Mouse (Mus musculus) embryonic facial prominence, embryonic 15.5 days (tissue): ENCODE results near the gene Ccndbp1. TPM values are rescaled to one million over a fixed set of nuclear protein-coding genes. Genes with fewer than 3 reads are reported as not detected.
A peak's percentile ranks its signal among the peaks of the same experiment; 100 is the strongest.

Experiments
- ATAC-seq: fragments of 200-750 bp; cut with Nextera tagmentation; 2 replicates; pipeline ENCODE4 v1.8.0; 2017; ENCODE audit warnings: low read depth, moderate TSS enrichment; ENCODE audit not compliant: insufficient number of reproducible peaks, low FRiP score, low TSS enrichment
- H3K27ac ChIP-seq: fragments of 300-500 bp; sonication (generic); replicated peaks from 2 replicates; pipeline ENCODE4 v1.5.1; 2015; ENCODE audit warnings: mild to moderate bottlenecking, inconsistent platforms
- H3K27me3 ChIP-seq: fragments of 300-500 bp; sonication (generic); 2 replicates; pipeline ENCODE4 v1.6.1; 2015; ENCODE audit warnings: inconsistent platforms
- H3K36me3 ChIP-seq: fragments of 300-500 bp; sonication (generic); 2 replicates; pipeline ENCODE4 v1.6.1; 2015; ENCODE audit warnings: mild to moderate bottlenecking, inconsistent platforms
- H3K4me1 ChIP-seq: fragments of 300-500 bp; sonication (generic); 2 replicates; pipeline ENCODE4 v1.6.1; 2015; ENCODE audit warnings: inconsistent platforms
- H3K4me2 ChIP-seq: fragments of 300-500 bp; sonication (generic); replicated peaks from 2 replicates; pipeline ENCODE4 v1.6.1; 2015; ENCODE audit warnings: mild to moderate bottlenecking, inconsistent platforms
- H3K4me3 ChIP-seq: fragments of 300-500 bp; sonication (generic); replicated peaks from 2 replicates; pipeline ENCODE4 v1.5.1; 2015; ENCODE audit warnings: mild to moderate bottlenecking, inconsistent platforms
- H3K9ac ChIP-seq: fragments of 300-500 bp; sonication (generic); 2 replicates; pipeline ENCODE4 v1.6.1; 2015; ENCODE audit warnings: inconsistent platforms
- H3K9me3 ChIP-seq: fragments of 300-500 bp; sonication (generic); replicated peaks from 2 replicates; pipeline ENCODE4 v1.6.1; 2016; ENCODE audit warnings: inconsistent platforms
- whole genome bisulfite sequencing: fragments of 180-500 bp; shearing (Covaris S2); methylation state at CpG from one replicate; pipeline ENCODE4 v1.1.7; 2015; 5-methylcytosine and 5-hydroxymethylcytosine counted together
- polyA plus RNA-seq: library from polyadenylated mRNA; unstranded; fragments of >200 nt; fragmentation: Nextera tagmentation; extraction: Ambion mirVana; gene quantifications from 2 replicates; pipeline ENCODE4 v1.2.1, GENCODE M21; 2015

Gene Ccndbp1
- polyA plus RNA-seq, 1 experiment from 2014 or later, result 43.8 TPM

- H3K27me3 ChIP-seq, result no peaks in the 10 kb centered on the region
- no peak overlapping the region for H3K4me3 ChIP-seq
- WGBS, result 66% methylated on average over 2 of the region's 2 CpGs
- H3K9me3 ChIP-seq, result no peaks in the 10 kb centered on the region
- no peak for ATAC-seq
- H3K4me2 ChIP-seq, result no peak overlapping the region
- H3K4me1 ChIP-seq, result 0 out of 2 replicates have a peak, but pooled peaks cover 4% of the 10 kb centered on the region
- no peaks in the 10 kb centered on the region for H3K36me3 ChIP-seq
- H3K9ac ChIP-seq, result no peak overlapping the region
- H3K27ac ChIP-seq, result no peak overlapping the region
Observed at GRCm38 (mm10) chr2:121003586-121003985, 4.6 kb upstream of the Ccndbp1 start.

- Histone ChIP-seq H3K27me3 (no peaks in the 10 kb centered on the region), H3K4me1 (peaks cover 9% of the 10 kb centered on the region), H3K4me2 (no peak overlapping the region), H3K36me3 (no peaks in the 10 kb centered on the region), H3K4me3 (no peak overlapping the region), H3K9me3 (no peaks in the 10 kb centered on the region), H3K27ac (no peak overlapping the region), H3K9ac (no peak overlapping the region)
- no peak for ATAC-seq
- WGBS, result 78% methylated on average over 7 of the region's 7 CpGs
Observed at GRCm38 (mm10) chr2:121004018-121004811, 4.0 kb upstream of the Ccndbp1 start.

GRCm38 (mm10) chr2:121006986-121007385 lies 1.2 kb upstream of the Ccndbp1 start:
- no peak overlapping the region for H3K9ac ChIP-seq
- no peaks in the 10 kb centered on the region for H3K27me3 ChIP-seq
- peaks cover 5% of the 10 kb centered on the region; the same call in 1 of the 2 replicates for H3K36me3 ChIP-seq
- ATAC-seq, result no peak
- H3K27ac ChIP-seq, result no peak overlapping the region
- no peaks in the 10 kb centered on the region for H3K9me3 ChIP-seq
- 78% methylated on average over 1 of the region's 1 CpGs for WGBS
- no peak overlapping the region for H3K4me2 ChIP-seq
- peaks cover 11% of the 10 kb centered on the region for H3K4me1 ChIP-seq
- H3K4me3 ChIP-seq, result no peak overlapping the region

GRCm38 (mm10) chr2:121008664-121009007 lies 433 bp downstream of the Ccndbp1 start:
- Histone ChIP-seq H3K4me3 (peak overlapping the region; percentile 84), H3K4me1 (peaks cover 11% of the 10 kb centered on the region), H3K9me3 (no peaks in the 10 kb centered on the region), H3K9ac (peak overlapping the region; percentile 63), H3K36me3 (peaks cover 12% of the 10 kb centered on the region), H3K27ac (no peak overlapping the region), H3K27me3 (no peaks in the 10 kb centered on the region), H3K4me2 (peak overlapping the region; percentile 78)
- ATAC-seq, result 0 out of 2 replicates have a peak, but pooled peaks have one; percentile 22
- WGBS, result under 1% methylated on average over 12 of the region's 12 CpGs

DNA sequence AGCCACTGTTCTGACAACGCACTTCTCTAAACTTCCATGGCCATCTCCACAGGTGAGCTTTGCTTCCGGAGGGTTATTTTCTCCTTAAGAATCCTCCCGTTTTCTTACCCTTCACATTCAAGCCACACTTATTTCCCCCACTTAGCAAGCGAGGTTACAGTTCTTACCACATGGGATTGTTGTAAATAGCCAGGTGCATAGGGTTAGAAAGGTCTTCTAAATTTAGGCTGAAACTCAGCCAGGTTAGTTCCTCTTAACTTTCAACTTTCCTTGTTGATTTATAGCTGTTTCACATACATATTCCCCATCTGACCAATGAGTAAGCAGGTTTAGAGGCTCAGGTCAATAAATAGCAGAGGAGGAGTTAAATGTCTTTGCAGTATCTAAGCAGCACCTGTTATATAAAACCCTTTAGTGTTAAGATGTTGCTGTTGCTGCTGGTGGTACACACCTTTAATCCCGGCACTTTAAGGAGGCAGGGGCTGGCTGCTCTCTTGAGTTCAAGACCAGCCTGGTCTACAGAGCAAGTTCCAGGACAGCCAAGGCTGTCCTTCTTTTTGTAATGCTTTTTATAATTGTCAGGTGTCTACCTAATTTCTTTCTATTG lies 971 bp downstream of the Ccndbp1 start:
- H3K4me2 ChIP-seq, result peak overlapping the region; percentile 78
- H3K27ac ChIP-seq, result no peak overlapping the region
- H3K4me3 ChIP-seq, result peak overlapping the region; percentile 84
- no peaks in the 10 kb centered on the region for H3K27me3 ChIP-seq
- WGBS, result 22% methylated on average over 5 of the region's 5 CpGs
- H3K4me1 ChIP-seq, result peaks cover 11% of the 10 kb centered on the region
- no peak for ATAC-seq
- H3K36me3 ChIP-seq, result peaks cover 16% of the 10 kb centered on the region
- peak overlapping the region; percentile 63 for H3K9ac ChIP-seq
- H3K9me3 ChIP-seq, result no peaks in the 10 kb centered on the region

DNA sequence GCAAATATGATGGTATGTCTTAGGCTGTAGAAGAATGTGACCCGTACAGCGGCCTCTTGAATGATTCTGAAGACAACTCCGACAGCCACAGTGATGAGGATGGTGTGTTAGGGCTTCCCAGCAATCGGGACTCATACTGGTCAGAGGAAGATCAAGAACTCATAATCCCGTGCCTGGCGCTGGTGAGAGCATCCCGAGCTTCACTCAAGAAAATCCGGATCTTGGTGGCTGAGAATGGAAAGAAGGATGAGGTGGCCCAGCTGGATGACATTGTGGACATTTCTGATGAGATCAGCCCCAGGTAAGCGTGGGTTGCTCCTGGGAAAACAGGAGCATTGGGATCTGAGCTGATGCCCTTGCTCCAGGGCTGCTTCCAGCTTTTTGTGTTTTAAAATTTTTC lies 4.5 kb downstream of the Ccndbp1 start:
- H3K4me1 ChIP-seq, result peaks cover 11% of the 10 kb centered on the region
- H3K27me3 ChIP-seq, result no peaks in the 10 kb centered on the region
- H3K9ac ChIP-seq, result no peak overlapping the region
- H3K9me3 ChIP-seq, result no peaks in the 10 kb centered on the region
- H3K36me3 ChIP-seq, result peaks cover 35% of the 10 kb centered on the region
- no peak overlapping the region for H3K4me2 ChIP-seq
- 91% methylated on average over 9 of the region's 9 CpGs for WGBS
- ATAC-seq, result no peak
- H3K4me3 ChIP-seq, result no peak overlapping the region
- H3K27ac ChIP-seq, result no peak overlapping the region

DNA sequence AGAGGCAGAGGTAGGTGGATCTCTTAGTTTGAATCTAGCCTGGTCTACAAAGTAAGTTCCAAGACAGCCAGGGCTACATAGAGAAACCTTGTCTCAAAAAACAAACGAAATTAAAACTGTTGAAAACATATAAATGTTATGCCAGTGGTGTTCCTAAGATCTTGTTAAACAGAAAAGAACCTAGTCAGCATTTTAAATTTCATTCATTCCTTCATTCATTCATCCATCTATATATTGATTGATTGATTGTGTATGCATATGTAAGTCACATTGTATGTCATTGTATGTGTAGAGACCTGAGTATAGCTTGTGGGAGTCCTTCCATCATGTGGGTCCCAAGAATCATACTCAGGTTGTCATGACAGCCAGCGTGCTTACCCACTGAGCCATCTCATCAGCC lies 7.3 kb downstream of the Ccndbp1 start:
- Histone ChIP-seq H3K9ac (no peak overlapping the region), H3K4me2 (no peak overlapping the region), H3K36me3 (peaks cover 39% of the 10 kb centered on the region), H3K27ac (no peak overlapping the region), H3K4me3 (no peak overlapping the region), H3K4me1 (no peaks in the 10 kb centered on the region), H3K27me3 (no peaks in the 10 kb centered on the region), H3K9me3 (no peaks in the 10 kb centered on the region)
- ATAC-seq, result no peak
- 85% methylated on average over 2 of the region's 2 CpGs for WGBS

DNA sequence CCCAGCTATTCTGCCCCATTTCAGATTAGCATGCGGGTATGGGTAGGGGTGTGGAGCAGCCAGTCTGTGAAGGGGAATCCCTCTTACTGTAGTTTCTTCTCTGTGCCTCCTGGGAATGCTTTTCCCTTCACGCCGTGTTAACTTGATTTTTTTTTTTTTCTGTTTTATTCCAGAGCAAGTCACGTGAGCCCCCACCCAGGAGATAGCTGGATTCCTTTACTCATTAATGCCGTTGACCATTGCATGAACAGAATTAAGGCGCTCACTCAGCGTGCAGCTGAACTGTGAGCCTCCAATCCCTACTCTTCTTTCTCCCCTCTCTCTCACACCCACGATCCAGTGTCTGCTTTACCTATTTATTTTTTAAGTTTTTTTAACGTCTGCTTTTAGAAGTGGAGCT lies 8.0 kb downstream of the Ccndbp1 start:
- no peak overlapping the region for H3K4me2 ChIP-seq
- H3K4me1 ChIP-seq, result no peaks in the 10 kb centered on the region
- H3K27me3 ChIP-seq, result no peaks in the 10 kb centered on the region
- no peak overlapping the region for H3K4me3 ChIP-seq
- ATAC-seq, result no peak
- no peaks in the 10 kb centered on the region for H3K9me3 ChIP-seq
- H3K36me3 ChIP-seq, result peaks cover 35% of the 10 kb centered on the region
- no peak overlapping the region for H3K9ac ChIP-seq
- WGBS, result 85% methylated on average over 9 of the region's 9 CpGs
- H3K27ac ChIP-seq, result no peak overlapping the region

- no peaks in the 10 kb centered on the region for H3K9me3 ChIP-seq
- H3K27me3 ChIP-seq, result no peaks in the 10 kb centered on the region
- H3K4me2 ChIP-seq, result no peak overlapping the region
- no peak overlapping the region for H3K4me3 ChIP-seq
- 87% methylated on average over 1 of the region's 1 CpGs for WGBS
- H3K36me3 ChIP-seq, result peaks cover 34% of the 10 kb centered on the region
- H3K4me1 ChIP-seq, result no peaks in the 10 kb centered on the region
- H3K9ac ChIP-seq, result no peak overlapping the region
- no peak for ATAC-seq
- no peak overlapping the region for H3K27ac ChIP-seq
Observed at GRCm38 (mm10) chr2:121017151-121017550, 8.9 kb downstream of the Ccndbp1 start.

- no peak overlapping the region for H3K4me2 ChIP-seq
- WGBS, result 69% methylated on average over 5 of the region's 5 CpGs
- H3K27ac ChIP-seq, result no peak overlapping the region
- no peak for ATAC-seq
- H3K9me3 ChIP-seq, result no peaks in the 10 kb centered on the region
- H3K27me3 ChIP-seq, result no peaks in the 10 kb centered on the region
- H3K4me3 ChIP-seq, result no peak overlapping the region
- no peak overlapping the region for H3K9ac ChIP-seq
- H3K36me3 ChIP-seq, result peaks cover under 1% of the 10 kb centered on the region
- no peaks in the 10 kb centered on the region for H3K4me1 ChIP-seq
Observed at GRCm38 (mm10) chr2:121022918-121023317, 14.7 kb downstream of the Ccndbp1 start.

DNA sequence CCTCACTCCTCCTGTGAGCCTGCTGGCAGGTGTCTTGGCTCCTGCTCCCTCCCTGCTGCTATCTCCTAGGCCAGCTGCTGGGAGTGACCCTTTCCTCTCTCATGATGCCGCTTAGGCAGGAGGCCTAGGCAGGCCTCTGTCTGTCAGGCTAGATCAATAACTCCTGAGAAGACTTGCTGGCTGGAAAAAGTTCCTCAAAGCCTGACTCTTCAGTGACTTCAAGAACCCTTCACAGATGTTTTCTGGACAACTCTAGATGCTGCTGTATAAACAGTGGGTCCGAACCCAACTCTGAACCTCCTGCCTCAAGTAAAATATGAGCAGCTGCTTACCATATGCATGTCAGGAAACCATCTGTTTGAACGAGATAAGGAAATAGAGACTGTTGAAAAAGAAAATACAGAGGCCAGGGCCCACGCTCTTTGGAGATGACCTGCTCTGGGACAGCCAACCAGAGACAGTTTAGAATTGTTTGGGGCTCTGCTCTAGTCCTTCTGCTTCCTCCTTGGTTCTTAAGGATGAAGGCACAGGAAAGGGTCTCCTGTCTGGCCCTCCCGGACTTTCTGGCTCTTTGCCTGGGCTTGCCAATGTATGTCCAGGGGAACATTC lies 28.6 kb downstream of the Ccndbp1 start, which contains the start of gene Epb42:
Gene Epb42, minus strand, starts transcription at position 340 of the 609 bp plus-strand sequence.
- Histone ChIP-seq H3K9me3 (no peaks in the 10 kb centered on the region), H3K4me1 (no peaks in the 10 kb centered on the region), H3K9ac (no peak within 1 kb of the TSS), H3K27me3 (no peaks in the 10 kb centered on the region), H3K36me3 (no peaks in the 10 kb centered on the region), H3K4me2 (no peak within 1 kb of the TSS), H3K27ac (no peak within 1 kb of the TSS), H3K4me3 (no peak within 1 kb of the TSS)
- WGBS, result 64% methylated on average over 5 of the region's 5 CpGs
- no peak for ATAC-seq
